Mouse (Mus musculus): Measurements from ENCODE around the gene Nf2. TPM values are rescaled to one million over a fixed set of nuclear protein-coding genes. Genes with fewer than 3 reads are reported as not detected.
"Not testable (repeated sequence)": the region's sequence is repeated elsewhere in the genome, so short reads cannot be mapped to it uniquely, and the experiment has no call there.

The Nf2 gene
- polyA plus RNA-seq, 1 experiment from 2014 or later, result 16.7 TPM

DNA sequence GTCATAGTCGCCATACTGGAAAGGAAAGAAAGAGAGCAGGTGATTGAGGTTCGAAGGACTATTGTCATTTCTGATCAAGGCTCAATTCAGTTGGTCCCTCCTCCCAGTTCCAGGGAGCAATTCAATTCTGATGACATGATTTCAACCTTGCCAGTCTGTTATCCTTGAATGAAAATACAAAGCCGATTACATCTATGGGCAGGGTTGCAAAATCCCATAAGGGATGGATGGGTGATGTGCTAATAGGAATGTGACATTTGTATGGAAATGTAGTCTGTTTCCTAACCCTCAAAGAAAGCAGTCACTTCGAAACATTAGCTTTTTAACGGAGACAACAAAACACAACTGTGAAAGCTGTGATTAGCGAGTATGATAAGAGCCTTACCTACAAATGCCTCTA, 41.0 kb downstream of the Nf2 start:
- H3K4me2 ChIP-seq, result no peak overlapping the region
- no peak overlapping the region for H3K4me3 ChIP-seq (replicated peaks)
- peaks cover 16% of the 10 kb centered on the region for H3K4me1 ChIP-seq (replicated peaks)
- ATAC-seq (ENCODE audit: low read depth) (no peak), DNase-seq (no peak)
- H3K36me3 ChIP-seq, result peaks cover 19% of the 10 kb centered on the region
- H3K27ac ChIP-seq, result no peak overlapping the region
- 81% methylated on average over 6 of the region's 6 CpGs for WGBS (ENCODE audit: insufficient replicate concordance)
- no peak overlapping the region for H3K9ac ChIP-seq
- H3K9me3 ChIP-seq (replicated peaks), result no peaks in the 10 kb centered on the region
- H3K27me3 ChIP-seq, result no peaks in the 10 kb centered on the region

DNA sequence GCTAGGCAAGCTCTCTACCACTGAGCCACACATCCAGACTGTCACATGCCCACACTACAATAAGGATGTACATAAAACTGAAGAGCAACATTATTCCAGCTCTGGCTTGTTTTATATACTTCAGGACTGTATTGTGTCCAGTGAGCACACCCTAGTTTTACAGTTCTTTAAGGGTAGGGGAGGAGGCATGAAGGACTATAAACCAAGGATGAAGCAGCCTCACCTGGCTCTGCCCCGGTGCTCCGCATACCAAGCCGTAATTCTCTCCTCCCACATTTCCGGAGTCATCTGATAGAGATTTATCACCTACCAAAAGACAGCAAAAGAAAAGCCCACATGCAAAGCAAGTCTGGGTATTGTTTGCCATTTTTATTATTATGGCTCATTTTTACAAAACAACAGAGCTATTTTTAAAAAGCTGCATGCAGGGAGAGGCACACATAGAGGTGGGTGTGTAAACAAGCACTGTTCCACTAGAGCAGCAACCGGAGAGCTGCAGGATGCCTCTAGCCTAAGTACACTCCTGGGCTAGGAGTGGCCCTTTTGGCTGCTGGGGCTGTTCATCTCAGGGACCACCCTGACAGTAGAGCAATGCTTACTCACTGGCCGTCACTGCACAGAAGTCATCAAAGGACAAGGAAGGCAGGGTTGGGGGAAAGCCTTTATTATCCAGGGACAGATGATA, 43.2 kb downstream of the Nf2 start:
- H3K9ac ChIP-seq, result no peak overlapping the region
- H3K27me3 ChIP-seq, result no peaks in the 10 kb centered on the region
- DNase-seq, result no peak
- H3K4me2 ChIP-seq, result no peak overlapping the region
- 80% methylated on average over 6 of the region's 6 CpGs for WGBS (ENCODE audit: insufficient replicate concordance)
- no peak overlapping the region for H3K4me3 ChIP-seq (replicated peaks)
- H3K4me1 ChIP-seq (replicated peaks), result peaks cover 17% of the 10 kb centered on the region
- H3K9me3 ChIP-seq (replicated peaks), result no peaks in the 10 kb centered on the region
- no peak overlapping the region for H3K27ac ChIP-seq
- peaks cover 29% of the 10 kb centered on the region for H3K36me3 ChIP-seq
- no peak for ATAC-seq (ENCODE audit: low read depth)

DNA sequence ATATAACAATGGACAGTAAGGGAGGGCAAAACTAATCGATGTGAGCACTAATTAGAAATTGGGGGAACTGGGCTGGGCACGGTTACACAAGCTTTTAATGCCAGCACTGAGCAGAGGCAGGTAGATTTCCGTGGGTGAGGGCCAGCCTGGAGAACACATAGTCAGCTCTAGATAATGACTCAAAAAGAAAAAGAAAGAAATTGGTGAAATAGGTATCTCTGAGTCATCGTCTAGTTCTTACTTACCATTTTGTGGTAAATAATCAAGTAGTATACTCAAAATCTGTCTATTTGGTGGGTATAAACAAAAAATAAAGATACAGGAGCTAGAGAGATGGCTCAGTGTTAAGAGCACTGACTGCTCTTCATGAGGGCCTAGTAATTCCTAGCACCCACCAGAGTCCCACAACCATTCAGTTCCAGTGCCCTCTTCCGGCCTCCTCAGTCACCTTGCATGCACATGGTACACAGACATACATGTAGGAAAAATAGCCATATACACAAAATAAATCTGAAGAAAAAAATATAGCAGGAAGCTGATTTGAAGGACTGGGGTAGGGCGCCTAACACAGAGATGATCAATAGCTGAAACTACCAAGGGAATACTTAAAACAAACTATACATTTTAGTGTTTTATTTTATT, 44.3 kb downstream of the Nf2 start:
- H3K36me3 ChIP-seq, result peaks cover 29% of the 10 kb centered on the region
- ATAC-seq (ENCODE audit: low read depth), result no peak
- DNase-seq, result no peak
- H3K9ac ChIP-seq, result no peak overlapping the region
- H3K4me1 ChIP-seq (replicated peaks), result peaks cover 17% of the 10 kb centered on the region
- no peaks in the 10 kb centered on the region for H3K9me3 ChIP-seq (replicated peaks)
- no peak overlapping the region for H3K4me2 ChIP-seq
- H3K4me3 ChIP-seq (replicated peaks), result no peak overlapping the region
- 74% methylated on average over 6 of the region's 6 CpGs for WGBS (ENCODE audit: insufficient replicate concordance)
- no peaks in the 10 kb centered on the region for H3K27me3 ChIP-seq
- H3K27ac ChIP-seq, result no peak overlapping the region

DNA sequence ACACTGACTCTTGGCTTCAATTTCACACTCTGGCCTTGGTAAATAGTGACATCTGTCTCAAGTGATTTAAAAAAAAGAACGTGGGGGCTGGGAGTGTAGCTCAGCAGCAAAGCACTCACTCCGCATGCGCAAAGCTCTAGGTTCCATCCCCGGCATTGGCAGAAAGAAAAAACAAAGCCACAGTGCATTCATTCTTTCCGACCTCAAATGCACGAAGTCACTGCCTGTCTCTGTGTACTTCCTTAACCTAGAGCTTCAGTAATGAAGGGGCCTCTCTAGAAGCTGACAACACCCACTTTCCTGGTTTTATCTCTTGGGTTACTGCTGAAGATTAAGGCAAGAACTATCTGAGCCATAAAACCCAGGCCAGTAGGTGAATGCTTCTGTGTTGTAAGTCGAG, 45.4 kb downstream of the Nf2 start:
- ATAC-seq (ENCODE audit: low read depth), result 0 out of 2 replicates have a peak, but pooled peaks have one; percentile 48
- H3K4me3 ChIP-seq (replicated peaks), result no peak overlapping the region
- H3K27ac ChIP-seq, result no peak overlapping the region
- peaks cover 17% of the 10 kb centered on the region for H3K4me1 ChIP-seq (replicated peaks)
- WGBS (ENCODE audit: insufficient replicate concordance), result 49% methylated on average over 7 of the region's 7 CpGs
- no peak overlapping the region for H3K9ac ChIP-seq
- DNase-seq, result no peak
- H3K4me2 ChIP-seq, result no peak overlapping the region
- H3K27me3 ChIP-seq, result no peaks in the 10 kb centered on the region
- peaks cover 29% of the 10 kb centered on the region for H3K36me3 ChIP-seq
- H3K9me3 ChIP-seq (replicated peaks), result no peaks in the 10 kb centered on the region

DNA sequence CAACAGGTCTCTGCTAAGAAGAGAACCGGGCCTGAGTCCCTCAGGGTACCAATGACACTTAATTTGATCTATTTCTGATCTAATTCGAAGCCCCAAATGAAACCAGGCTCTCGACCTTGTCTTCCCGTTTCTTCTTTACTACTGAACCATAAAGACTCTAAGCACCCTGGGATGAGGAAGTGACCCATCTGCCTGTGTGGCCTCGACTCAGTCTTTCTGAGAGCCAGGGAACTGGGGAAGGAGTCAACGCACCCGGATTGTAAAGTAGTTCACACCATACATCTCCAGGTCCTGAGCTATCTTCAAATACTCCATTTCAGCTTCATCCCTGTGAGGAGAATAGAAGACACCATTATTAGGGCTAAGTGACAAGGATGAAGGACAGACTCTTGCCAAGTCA, 45.9 kb downstream of the Nf2 start:
- H3K27ac ChIP-seq, result no peak overlapping the region

DNA sequence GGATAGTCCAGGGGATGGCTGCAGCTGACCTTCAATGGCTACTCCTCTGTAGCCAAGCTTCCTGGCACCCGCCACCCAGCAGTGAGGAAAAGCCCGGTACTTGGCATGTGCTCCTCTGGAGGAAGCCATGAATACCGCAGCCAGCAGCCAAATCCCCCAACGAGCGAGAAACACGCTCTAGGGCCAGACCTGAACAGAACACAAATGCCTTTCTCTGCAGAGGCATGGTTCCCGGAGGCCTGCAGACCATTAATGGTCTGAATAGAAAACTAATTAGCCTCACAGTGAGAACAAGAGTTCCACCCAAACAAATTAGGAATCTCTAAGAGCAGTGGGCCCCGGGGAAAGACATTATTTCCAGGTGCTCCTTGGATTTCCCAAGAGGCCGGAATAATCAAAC, 46.3 kb downstream of the Nf2 start:
- H3K36me3 ChIP-seq, result peaks cover 30% of the 10 kb centered on the region
- peaks cover 17% of the 10 kb centered on the region for H3K4me1 ChIP-seq (replicated peaks)
- ATAC-seq (ENCODE audit: low read depth) (no peak), DNase-seq (no peak)
- no peak overlapping the region for H3K4me3 ChIP-seq (replicated peaks)
- H3K4me2 ChIP-seq, result no peak overlapping the region
- no peak overlapping the region for H3K9ac ChIP-seq
- no peak overlapping the region for H3K27ac ChIP-seq
- 85% methylated on average over 9 of the region's 9 CpGs for WGBS (ENCODE audit: insufficient replicate concordance)
- no peaks in the 10 kb centered on the region for H3K27me3 ChIP-seq
- no peaks in the 10 kb centered on the region for H3K9me3 ChIP-seq (replicated peaks)

More for the DNA sequence above, 45.9 kb downstream of the Nf2 start:
- Histone ChIP-seq H3K36me3 (peaks cover 32% of the 10 kb centered on the region), H3K9me3 (replicated peaks) (no peaks in the 10 kb centered on the region), H3K4me2 (no peak overlapping the region), H3K9ac (no peak overlapping the region), H3K4me3 (replicated peaks) (no peak overlapping the region), H3K4me1 (replicated peaks) (peaks cover 17% of the 10 kb centered on the region), H3K27me3 (no peaks in the 10 kb centered on the region)
- 63% methylated on average over 7 of the region's 7 CpGs for WGBS (ENCODE audit: insufficient replicate concordance)
- ATAC-seq (ENCODE audit: low read depth), result no peak
- DNase-seq, result no peak

DNA sequence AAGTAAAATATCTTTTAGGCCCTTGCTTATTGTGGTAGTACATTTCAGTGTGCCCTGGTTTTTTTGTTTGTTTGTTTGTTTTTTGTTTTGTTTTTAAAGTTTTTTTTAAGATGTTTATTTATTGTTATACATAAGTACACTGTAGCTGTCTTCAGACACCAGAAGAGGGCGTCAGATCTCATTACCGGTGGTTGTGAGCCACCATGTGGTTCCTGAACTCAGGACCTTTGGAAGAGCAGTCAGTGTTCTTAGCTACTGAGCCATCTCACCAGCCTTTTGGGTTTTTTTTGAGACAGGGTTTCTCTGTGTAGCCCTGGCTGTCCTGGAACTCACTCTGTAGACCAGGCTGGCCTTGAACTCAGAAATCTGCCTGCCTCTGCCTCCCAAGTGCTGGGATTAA, 46.9 kb downstream of the Nf2 start:
- Histone ChIP-seq H3K4me1 (replicated peaks) (peaks cover 17% of the 10 kb centered on the region), H3K36me3 (peaks cover 32% of the 10 kb centered on the region)
- not testable (repeated sequence) for H3K4me2 ChIP-seq; H3K9me3 ChIP-seq (replicated peaks); H3K27ac ChIP-seq; H3K4me3 ChIP-seq (replicated peaks); H3K27me3 ChIP-seq; ATAC-seq (ENCODE audit: low read depth); H3K9ac ChIP-seq; DNase-seq
- WGBS (ENCODE audit: insufficient replicate concordance), result 68% methylated on average over 2 of the region's 2 CpGs

DNA sequence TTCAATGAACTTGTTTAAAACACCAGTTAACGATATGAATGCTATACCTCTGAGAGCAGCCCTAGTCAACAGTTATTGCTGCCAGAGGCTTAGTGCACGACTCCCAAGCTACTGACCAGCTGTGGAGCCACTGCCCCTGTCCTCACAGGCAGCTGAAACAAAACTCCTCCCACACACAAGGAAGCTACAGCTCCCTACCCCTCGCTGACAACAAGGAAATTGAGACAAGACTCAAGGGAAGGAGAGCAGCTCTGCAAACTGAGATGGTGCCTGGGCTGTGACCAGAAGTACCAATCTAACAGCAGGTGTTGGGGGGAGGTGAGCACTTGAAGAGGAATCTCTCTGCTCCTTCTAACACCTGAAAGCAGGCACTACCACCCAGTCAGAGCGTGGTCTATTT, 48.7 kb downstream of the Nf2 start:
- H3K4me2 ChIP-seq, result no peak overlapping the region
- no peak overlapping the region for H3K27ac ChIP-seq
- 74% methylated on average over 4 of the region's 4 CpGs for WGBS (ENCODE audit: insufficient replicate concordance)
- ATAC-seq (ENCODE audit: low read depth) (no peak), DNase-seq (no peak)
- no peak overlapping the region for H3K4me3 ChIP-seq (replicated peaks)
- H3K27me3 ChIP-seq, result no peaks in the 10 kb centered on the region
- H3K36me3 ChIP-seq, result peaks cover 22% of the 10 kb centered on the region
- H3K4me1 ChIP-seq (replicated peaks), result peaks cover 17% of the 10 kb centered on the region
- no peaks in the 10 kb centered on the region for H3K9me3 ChIP-seq (replicated peaks)
- no peak overlapping the region for H3K9ac ChIP-seq

DNA sequence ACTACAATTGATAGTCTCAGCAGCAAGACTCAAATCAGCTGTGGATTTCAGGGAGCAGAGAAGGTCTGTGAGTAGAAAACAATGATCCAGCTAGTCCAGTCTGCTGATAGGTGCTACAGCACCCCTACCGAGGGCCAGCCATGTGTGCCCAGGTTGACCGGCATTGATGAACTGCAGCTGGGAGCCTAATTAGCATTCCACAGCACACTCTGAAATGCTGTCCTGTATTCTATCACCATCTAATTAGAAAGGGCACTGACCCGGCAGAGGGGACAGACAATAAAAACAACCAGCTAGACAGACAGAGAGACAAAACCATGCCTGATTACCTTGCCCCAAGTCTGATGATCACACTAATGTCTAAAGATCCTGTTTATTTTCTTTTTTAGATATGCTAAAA, 56.3 kb downstream of the Nf2 start:
- no peak overlapping the region for H3K4me3 ChIP-seq (replicated peaks)
- DNase-seq (no peak), ATAC-seq (ENCODE audit: low read depth) (no peak)
- no peaks in the 10 kb centered on the region for H3K4me1 ChIP-seq (replicated peaks)
- no peak overlapping the region for H3K27ac ChIP-seq
- H3K9ac ChIP-seq, result no peak overlapping the region
- no peaks in the 10 kb centered on the region for H3K27me3 ChIP-seq
- peaks cover 50% of the 10 kb centered on the region for H3K36me3 ChIP-seq
- no peaks in the 10 kb centered on the region for H3K9me3 ChIP-seq (replicated peaks)
- H3K4me2 ChIP-seq, result no peak overlapping the region
- 77% methylated on average over 3 of the region's 3 CpGs for WGBS (ENCODE audit: insufficient replicate concordance)

DNA sequence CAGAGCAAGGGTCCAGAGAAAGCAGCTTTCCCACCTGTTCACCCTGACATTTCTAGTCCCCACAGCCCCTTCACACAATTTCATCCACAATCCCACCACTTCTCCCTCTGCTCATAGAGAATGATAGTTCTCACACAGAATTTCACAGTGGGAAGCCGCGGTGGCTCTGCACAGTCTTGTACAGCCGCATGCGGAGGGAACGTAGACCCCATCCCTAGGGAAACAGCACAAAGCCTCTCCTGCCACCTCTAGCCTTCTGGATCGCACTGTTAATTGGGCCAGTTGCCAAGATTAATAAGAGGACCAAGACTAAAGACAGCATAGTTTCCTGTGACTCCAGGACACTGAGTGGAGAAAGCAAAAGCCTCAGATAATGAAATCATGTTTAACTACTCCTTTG, 57.8 kb downstream of the Nf2 start:
- no peak for DNase-seq
- Histone ChIP-seq H3K4me1 (replicated peaks) (no peaks in the 10 kb centered on the region), H3K9ac (no peak overlapping the region), H3K36me3 (peaks cover 60% of the 10 kb centered on the region), H3K27ac (no peak overlapping the region), H3K4me3 (replicated peaks) (no peak overlapping the region), H3K9me3 (replicated peaks) (no peaks in the 10 kb centered on the region), H3K4me2 (no peak overlapping the region), H3K27me3 (no peaks in the 10 kb centered on the region)
- WGBS (ENCODE audit: insufficient replicate concordance), result 92% methylated on average over 6 of the region's 6 CpGs
- ATAC-seq (ENCODE audit: low read depth), result no peak

DNA sequence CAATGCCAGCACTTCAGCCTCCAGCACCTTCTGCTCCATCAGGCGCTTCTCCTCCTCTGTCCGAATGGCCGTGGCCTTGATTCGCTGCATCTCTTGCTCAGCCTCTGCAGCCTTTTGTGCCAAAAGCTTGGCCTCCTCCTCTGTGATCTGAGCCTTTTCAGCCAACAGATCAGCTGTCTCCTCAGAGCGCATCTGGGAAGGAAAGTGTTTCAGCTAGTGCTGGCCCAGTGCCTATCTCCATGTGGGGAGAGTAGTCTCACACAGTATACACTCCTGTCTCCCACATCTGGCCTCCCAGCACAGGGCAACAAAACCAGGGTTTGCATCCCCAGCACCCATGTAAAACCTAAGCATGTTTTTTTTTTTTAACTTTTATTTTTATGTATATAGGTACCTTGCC, 59.6 kb downstream of the Nf2 start:
- H3K9ac ChIP-seq, result no peak overlapping the region
- no peaks in the 10 kb centered on the region for H3K9me3 ChIP-seq (replicated peaks)
- H3K4me2 ChIP-seq, result no peak overlapping the region
- no peaks in the 10 kb centered on the region for H3K4me1 ChIP-seq (replicated peaks)
- no peak for DNase-seq
- no peak overlapping the region for H3K27ac ChIP-seq
- H3K27me3 ChIP-seq, result no peaks in the 10 kb centered on the region
- H3K4me3 ChIP-seq (replicated peaks), result no peak overlapping the region
- WGBS (ENCODE audit: insufficient replicate concordance), result 82% methylated on average over 5 of the region's 5 CpGs
- ATAC-seq (ENCODE audit: low read depth), result no peak
- peaks cover 74% of the 10 kb centered on the region for H3K36me3 ChIP-seq

DNA sequence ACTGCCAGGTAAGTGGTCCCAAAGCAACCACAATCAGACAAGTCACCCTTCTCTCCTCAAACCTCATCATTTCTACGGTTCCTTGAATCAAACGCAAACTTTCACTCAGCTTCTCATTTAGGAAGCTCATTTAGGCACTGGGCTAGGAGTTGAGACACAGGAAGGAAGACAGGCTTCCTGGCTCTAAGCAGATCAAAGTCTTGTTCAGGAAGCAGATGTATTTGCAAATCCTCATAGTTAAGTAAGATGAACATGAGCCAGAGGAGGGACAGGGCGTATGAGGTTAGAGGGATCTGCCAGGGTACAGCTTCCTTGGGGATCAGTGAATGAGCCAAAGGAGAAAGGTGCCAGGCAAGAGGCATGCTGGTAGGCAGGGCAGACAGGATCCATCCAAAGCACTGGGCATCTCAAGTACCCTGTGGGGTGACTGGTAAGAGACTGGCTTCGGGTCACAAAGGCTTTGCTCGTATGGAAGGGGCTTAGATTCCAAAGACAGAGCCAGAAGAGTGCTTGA, 64.7 kb downstream of the Nf2 start:
- DNase-seq (no peak), ATAC-seq (ENCODE audit: low read depth) (no peak)
- no peaks in the 10 kb centered on the region for H3K9me3 ChIP-seq (replicated peaks)
- no peak overlapping the region for H3K9ac ChIP-seq
- no peaks in the 10 kb centered on the region for H3K4me1 ChIP-seq (replicated peaks)
- H3K27ac ChIP-seq, result no peak overlapping the region
- no peak overlapping the region for H3K4me2 ChIP-seq
- WGBS (ENCODE audit: insufficient replicate concordance), result 52% methylated on average over 5 of the region's 5 CpGs
- H3K36me3 ChIP-seq, result peaks cover 61% of the 10 kb centered on the region
- H3K4me3 ChIP-seq (replicated peaks), result no peak overlapping the region
- no peaks in the 10 kb centered on the region for H3K27me3 ChIP-seq
